Mouse (Mus musculus) liver, adult (tissue): Measurements from ENCODE around the gene Sox4.

Experiments
- GATA4 ChIP-seq: IDR thresholded peaks from 2 replicates; pipeline ENCODE4 v1.6.1; 2014; ENCODE audit warnings: mild to moderate bottlenecking, low read length; ENCODE audit not compliant: insufficient replicate concordance

Sox4 gene

GRCm38 (mm10) chr13:28917379-28918250, 35.9 kb downstream of the Sox4 start:
- TF ChIP-seq GATA4 = no peak

- no peak for TF ChIP-seq GATA4
These were observed 39.9 kb downstream of the Sox4 start for GRCm38 (mm10) chr13:28913656-28914055.

- TF ChIP-seq GATA4 = no peak
These were observed 46.5 kb downstream of the Sox4 start for GRCm38 (mm10) chr13:28906981-28907380.
